Mouse (Mus musculus): ENCODE measurements at regions not wholly inside any gene's neighbourhood (a gene's known extent, or its start where the extent isn't known, plus 50 kb on each side); places are given as distances from the start of the nearest gene placed in this dataset.

- no peak overlapping the region for H3K27ac ChIP-seq (ENCODE audit: low read depth)
- H3K27me3 ChIP-seq (replicated peaks; ENCODE audit: control insufficient read depth, insufficient read depth, low read length) = no peaks in the 10 kb centered on the region
- no peak overlapping the region for H3K9ac ChIP-seq (ENCODE audit: low read length)
- no peaks in the 10 kb centered on the region for H3K4me1 ChIP-seq (replicated peaks; ENCODE audit: control insufficient read depth, insufficient read depth, low read length)
- ATAC-seq (replicated peaks; ENCODE audit: low FRiP score, low TSS enrichment, low read depth) = no peak
- no peak for DNase-seq (ENCODE audit: low spot score)
- H3K4me3 ChIP-seq (ENCODE audit: low read depth, low read length) = no peak overlapping the region
- H3K4me2 ChIP-seq (ENCODE audit: low read length) = no peak overlapping the region
- no peaks in the 10 kb centered on the region for H3K36me3 ChIP-seq (ENCODE audit: control insufficient read depth, insufficient read depth, low read length)
- WGBS = 80% methylated on average over 6 of the region's 6 CpGs
- no peaks in the 10 kb centered on the region for H3K9me3 ChIP-seq (ENCODE audit: control insufficient read depth, low read length)
Measured at GRCm38 (mm10) chr4:125290761-125291160, 163.1 kb upstream of the Zc3h12a start.

DNA sequence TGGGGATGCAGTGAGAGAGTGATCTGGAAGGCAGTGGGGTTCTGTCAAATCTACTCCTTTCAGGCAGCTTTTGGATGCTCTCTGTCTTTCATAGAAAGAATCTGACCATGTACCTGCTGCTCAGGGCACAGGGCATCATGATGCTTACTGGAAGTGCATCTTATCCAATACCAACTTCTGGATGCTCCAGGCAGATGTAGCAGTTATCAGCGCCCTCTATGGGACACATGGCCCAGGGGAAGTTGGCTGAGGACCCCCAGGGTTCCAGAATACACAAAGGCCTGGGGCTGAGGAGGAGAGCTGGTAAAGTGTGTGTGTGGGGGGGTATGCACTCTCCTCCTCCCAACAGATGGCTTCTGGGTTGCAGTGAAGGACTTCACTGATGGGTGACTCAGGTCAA is 162.1 kb upstream of the Zc3h12a start:
- no peak overlapping the region for H3K9ac ChIP-seq (ENCODE audit: low read length)
- H3K9me3 ChIP-seq (ENCODE audit: control insufficient read depth, low read length) = no peaks in the 10 kb centered on the region
- H3K4me1 ChIP-seq (replicated peaks; ENCODE audit: control insufficient read depth, insufficient read depth, low read length) = no peaks in the 10 kb centered on the region
- H3K27me3 ChIP-seq (replicated peaks; ENCODE audit: control insufficient read depth, insufficient read depth, low read length) = no peaks in the 10 kb centered on the region
- no peak overlapping the region for H3K4me2 ChIP-seq (ENCODE audit: low read length)
- no peak overlapping the region for H3K27ac ChIP-seq (ENCODE audit: low read depth)
- 26% methylated on average over 1 of the region's 1 CpGs for WGBS
- H3K36me3 ChIP-seq (ENCODE audit: control insufficient read depth, insufficient read depth, low read length) = no peaks in the 10 kb centered on the region
- H3K4me3 ChIP-seq (ENCODE audit: low read depth, low read length) = no peak overlapping the region
- no peak for ATAC-seq (replicated peaks; ENCODE audit: low FRiP score, low TSS enrichment, low read depth)
- no peak for DNase-seq (ENCODE audit: low spot score)

DNA sequence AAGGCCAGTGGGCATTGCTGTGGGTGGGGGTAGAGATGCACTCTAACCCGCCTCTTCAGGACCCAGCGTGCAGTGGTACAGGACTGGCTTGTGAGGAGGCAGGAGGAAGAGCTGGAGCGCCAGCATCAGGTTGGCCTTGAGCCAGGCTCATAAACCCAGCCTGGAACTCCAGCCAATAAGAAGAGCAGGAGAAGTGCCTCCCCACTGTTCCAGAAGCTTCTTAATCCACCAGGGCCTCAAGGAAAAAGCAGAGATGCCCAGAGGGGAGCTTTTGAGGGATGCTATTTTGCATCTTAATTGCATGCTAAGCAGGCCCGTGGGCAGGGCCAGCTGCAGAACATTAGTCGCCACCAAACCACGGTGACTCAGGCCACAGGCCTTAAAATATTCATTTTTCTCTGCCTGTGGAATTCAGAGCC is 161.4 kb upstream of the Zc3h12a start:
- Histone ChIP-seq H3K4me2 (ENCODE audit: low read length) (no peak overlapping the region), H3K9ac (ENCODE audit: low read length) (no peak overlapping the region), H3K4me1 (replicated peaks; ENCODE audit: control insufficient read depth, insufficient read depth, low read length) (no peaks in the 10 kb centered on the region), H3K9me3 (ENCODE audit: control insufficient read depth, low read length) (no peaks in the 10 kb centered on the region), H3K4me3 (ENCODE audit: low read depth, low read length) (no peak overlapping the region), H3K36me3 (ENCODE audit: control insufficient read depth, insufficient read depth, low read length) (no peaks in the 10 kb centered on the region), H3K27ac (ENCODE audit: low read depth) (no peak overlapping the region), H3K27me3 (replicated peaks; ENCODE audit: control insufficient read depth, insufficient read depth, low read length) (no peaks in the 10 kb centered on the region)
- DNase-seq (ENCODE audit: low spot score) (no peak), ATAC-seq (replicated peaks; ENCODE audit: low FRiP score, low TSS enrichment, low read depth) (no peak)
- 54% methylated on average over 6 of the region's 6 CpGs for WGBS

DNA sequence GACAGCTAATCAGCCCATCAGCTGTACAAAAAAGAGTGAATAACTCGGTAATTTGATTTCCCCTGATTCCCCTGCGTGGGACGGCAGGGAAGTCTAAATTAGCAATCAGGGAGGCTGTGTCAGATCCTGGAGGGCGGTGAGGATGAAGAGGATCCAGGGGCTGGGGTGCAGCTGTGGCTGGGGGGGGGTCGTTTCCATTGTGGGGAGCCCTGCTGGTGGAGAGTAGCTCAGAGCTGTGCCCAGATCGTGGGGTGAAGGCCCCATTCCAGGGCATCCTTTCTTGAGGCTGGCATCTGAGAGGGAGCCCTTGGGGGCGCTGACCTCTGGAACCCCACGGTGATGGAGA is 155.3 kb upstream of the Zc3h12a start:
- DNase-seq (ENCODE audit: low spot score) (no peak), ATAC-seq (replicated peaks; ENCODE audit: low FRiP score, low TSS enrichment, low read depth) (no peak)
- WGBS = 27% methylated on average over 8 of the region's 8 CpGs
- no peak overlapping the region for H3K4me2 ChIP-seq (ENCODE audit: low read length)
- no peaks in the 10 kb centered on the region for H3K4me1 ChIP-seq (replicated peaks; ENCODE audit: control insufficient read depth, insufficient read depth, low read length)
- H3K4me3 ChIP-seq (ENCODE audit: low read depth, low read length) = no peak overlapping the region
- H3K36me3 ChIP-seq (ENCODE audit: control insufficient read depth, insufficient read depth, low read length) = no peaks in the 10 kb centered on the region
- peaks cover 7% of the 10 kb centered on the region for H3K27me3 ChIP-seq (replicated peaks; ENCODE audit: control insufficient read depth, insufficient read depth, low read length)
- H3K9me3 ChIP-seq (ENCODE audit: control insufficient read depth, low read length) = no peaks in the 10 kb centered on the region
- no peak overlapping the region for H3K27ac ChIP-seq (ENCODE audit: low read depth)
- H3K9ac ChIP-seq (ENCODE audit: low read length) = no peak overlapping the region

- Histone ChIP-seq H3K27ac (ENCODE audit: low read depth) (no peak overlapping the region), H3K27me3 (replicated peaks; ENCODE audit: control insufficient read depth, insufficient read depth, low read length) (peaks cover 12% of the 10 kb centered on the region), H3K4me2 (ENCODE audit: low read length) (peak overlapping the region; percentile 12; the same call in 1 of the 2 replicates), H3K9ac (ENCODE audit: low read length) (no peak overlapping the region), H3K36me3 (ENCODE audit: control insufficient read depth, insufficient read depth, low read length) (no peaks in the 10 kb centered on the region), H3K4me1 (replicated peaks; ENCODE audit: control insufficient read depth, insufficient read depth, low read length) (no peaks in the 10 kb centered on the region), H3K4me3 (ENCODE audit: low read depth, low read length) (no peak overlapping the region), H3K9me3 (ENCODE audit: control insufficient read depth, low read length) (no peaks in the 10 kb centered on the region)
- peak; percentile 82 for ATAC-seq (replicated peaks; ENCODE audit: low FRiP score, low TSS enrichment, low read depth)
- WGBS = 13% methylated on average over 21 of the region's 21 CpGs
- DNase-seq (ENCODE audit: low spot score) = peak; percentile 58
Measured at GRCm38 (mm10) chr4:125282154-125282973, 154.7 kb upstream of the Zc3h12a start.

GRCm38 (mm10) chr4:125279165-125279564 is 151.5 kb upstream of the Zc3h12a start:
- H3K4me2 ChIP-seq (ENCODE audit: low read length) = no peak overlapping the region
- no peak overlapping the region for H3K27ac ChIP-seq (ENCODE audit: low read depth)
- H3K36me3 ChIP-seq (ENCODE audit: control insufficient read depth, insufficient read depth, low read length) = no peaks in the 10 kb centered on the region
- DNase-seq (ENCODE audit: low spot score) (no peak), ATAC-seq (replicated peaks; ENCODE audit: low FRiP score, low TSS enrichment, low read depth) (no peak)
- WGBS = 22% methylated on average over 7 of the region's 7 CpGs
- H3K9ac ChIP-seq (ENCODE audit: low read length) = no peak overlapping the region
- no peak overlapping the region for H3K4me3 ChIP-seq (ENCODE audit: low read depth, low read length)
- H3K9me3 ChIP-seq (ENCODE audit: control insufficient read depth, low read length) = no peaks in the 10 kb centered on the region
- no peaks in the 10 kb centered on the region for H3K4me1 ChIP-seq (replicated peaks; ENCODE audit: control insufficient read depth, insufficient read depth, low read length)
- peaks cover 39% of the 10 kb centered on the region for H3K27me3 ChIP-seq (replicated peaks; ENCODE audit: control insufficient read depth, insufficient read depth, low read length)

- no peaks in the 10 kb centered on the region for H3K36me3 ChIP-seq (ENCODE audit: control insufficient read depth, insufficient read depth, low read length)
- no peaks in the 10 kb centered on the region for H3K9me3 ChIP-seq (ENCODE audit: control insufficient read depth, low read length)
- no peak overlapping the region for H3K9ac ChIP-seq (ENCODE audit: low read length)
- no peak overlapping the region for H3K4me3 ChIP-seq (ENCODE audit: low read depth, low read length)
- H3K27me3 ChIP-seq (replicated peaks; ENCODE audit: control insufficient read depth, insufficient read depth, low read length) = peaks cover 47% of the 10 kb centered on the region
- no peak for ATAC-seq (replicated peaks; ENCODE audit: low FRiP score, low TSS enrichment, low read depth)
- 69% methylated on average over 6 of the region's 6 CpGs for WGBS
- H3K4me1 ChIP-seq (replicated peaks; ENCODE audit: control insufficient read depth, insufficient read depth, low read length) = no peaks in the 10 kb centered on the region
- DNase-seq (ENCODE audit: low spot score) = no peak
- no peak overlapping the region for H3K27ac ChIP-seq (ENCODE audit: low read depth)
- H3K4me2 ChIP-seq (ENCODE audit: low read length) = no peak overlapping the region
Measured at GRCm38 (mm10) chr4:125276861-125277260, 149.2 kb upstream of the Zc3h12a start.

DNA sequence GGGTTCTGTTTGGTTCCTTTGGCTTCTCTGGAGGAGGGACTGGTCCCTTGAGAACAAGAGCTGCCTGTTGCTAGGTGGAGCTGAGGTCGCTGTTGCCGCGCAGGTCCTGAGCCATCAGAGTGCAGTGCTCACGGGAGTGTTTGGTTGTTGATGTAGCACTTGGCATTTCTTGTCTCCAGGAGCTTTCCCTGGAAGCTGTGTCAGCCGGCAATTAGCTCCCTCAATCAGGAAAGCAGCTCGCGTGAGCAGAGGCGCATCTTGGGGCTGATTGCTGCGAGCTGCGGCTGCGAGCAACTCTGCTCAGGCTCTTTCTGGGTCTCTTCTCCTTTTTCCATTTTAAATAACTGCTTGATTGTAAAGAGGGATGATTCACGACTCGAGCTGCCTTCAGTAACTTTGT is 147.6 kb upstream of the Zc3h12a start:
- H3K9me3 ChIP-seq (ENCODE audit: control insufficient read depth, low read length) = no peaks in the 10 kb centered on the region
- H3K4me3 ChIP-seq (ENCODE audit: low read depth, low read length) = no peak overlapping the region
- no peak overlapping the region for H3K9ac ChIP-seq (ENCODE audit: low read length)
- H3K36me3 ChIP-seq (ENCODE audit: control insufficient read depth, insufficient read depth, low read length) = no peaks in the 10 kb centered on the region
- no peak overlapping the region for H3K27ac ChIP-seq (ENCODE audit: low read depth)
- H3K4me2 ChIP-seq (ENCODE audit: low read length) = no peak overlapping the region
- DNase-seq (ENCODE audit: low spot score) (no peak), ATAC-seq (replicated peaks; ENCODE audit: low FRiP score, low TSS enrichment, low read depth) (no peak)
- H3K27me3 ChIP-seq (replicated peaks; ENCODE audit: control insufficient read depth, insufficient read depth, low read length) = peaks cover 50% of the 10 kb centered on the region
- H3K4me1 ChIP-seq (replicated peaks; ENCODE audit: control insufficient read depth, insufficient read depth, low read length) = no peaks in the 10 kb centered on the region
- WGBS = under 1% methylated on average over 13 of the region's 13 CpGs

DNA sequence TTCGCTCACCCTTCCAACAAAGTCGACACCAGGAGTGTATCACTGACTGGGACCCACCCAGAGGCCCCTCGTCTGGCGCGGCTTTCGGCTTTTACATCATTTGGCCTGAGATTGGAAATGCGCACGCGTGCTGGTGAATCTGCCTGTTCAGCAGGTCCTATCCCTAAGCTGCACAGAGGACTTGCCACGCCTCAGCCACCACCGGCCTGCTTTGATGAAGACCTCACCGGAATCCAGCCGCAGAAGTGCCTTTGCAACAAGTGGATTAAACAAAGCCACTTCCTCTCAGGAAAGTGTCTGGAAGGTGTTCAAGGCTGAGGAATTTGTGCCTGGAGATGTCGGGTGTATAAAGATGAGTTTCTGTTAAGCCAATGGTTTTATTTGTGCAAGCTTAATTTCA is 143.3 kb upstream of the Zc3h12a start:
- ATAC-seq (replicated peaks; ENCODE audit: low FRiP score, low TSS enrichment, low read depth) = no peak
- no peak for DNase-seq (ENCODE audit: low spot score)
- 71% methylated on average over 14 of the region's 14 CpGs for WGBS
- peaks cover 37% of the 10 kb centered on the region for H3K27me3 ChIP-seq (replicated peaks; ENCODE audit: control insufficient read depth, insufficient read depth, low read length)
- H3K27ac ChIP-seq (ENCODE audit: low read depth) = no peak overlapping the region
- H3K4me1 ChIP-seq (replicated peaks; ENCODE audit: control insufficient read depth, insufficient read depth, low read length) = no peaks in the 10 kb centered on the region
- H3K4me3 ChIP-seq (ENCODE audit: low read depth, low read length) = no peak overlapping the region
- no peaks in the 10 kb centered on the region for H3K36me3 ChIP-seq (ENCODE audit: control insufficient read depth, insufficient read depth, low read length)
- H3K9me3 ChIP-seq (ENCODE audit: control insufficient read depth, low read length) = no peaks in the 10 kb centered on the region
- no peak overlapping the region for H3K4me2 ChIP-seq (ENCODE audit: low read length)
- H3K9ac ChIP-seq (ENCODE audit: low read length) = no peak overlapping the region

Data from intestine, embryonic 14.5 days (tissue).